30 mouse cellular contexts compared by ENCODE assay signal in the genomic region with DNA sequence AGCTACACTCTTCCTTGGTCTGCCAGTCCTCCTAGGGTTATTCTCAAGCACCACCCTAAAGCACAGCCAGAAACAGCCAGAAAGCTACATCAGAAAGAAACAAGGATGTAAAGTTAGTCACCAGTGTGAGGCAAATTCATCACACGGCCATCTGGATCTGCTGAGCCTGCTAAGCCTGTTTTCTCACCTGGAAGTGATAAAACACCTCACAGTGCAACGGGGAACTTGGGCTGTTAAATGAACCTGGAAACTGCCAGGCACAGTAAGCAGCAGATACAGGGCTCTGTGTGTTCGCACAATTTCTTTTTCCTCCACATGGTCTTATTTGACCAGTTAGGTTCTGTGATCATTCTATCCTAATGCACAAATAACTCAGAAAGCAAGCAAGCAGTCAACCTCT. TPM values are rescaled to one million over a fixed set of nuclear protein-coding genes. Genes with fewer than 3 reads are reported as not detected.
DNase-seq lines count a peak whose midpoint lies in the region; ATAC-seq and TF ChIP-seq lines count a peak whose summit lies in the region.
"Had no signal": no experiment of that assay in that cellular context is flagged by ENCODE, and none has a peak within 500 bp of the region (broad histone marks: within the 10 kb centered on the region; RNA-seq: fewer than 3 reads in every experiment).

No protein-coding gene starts in this region.

- no peak overlapping the region for H3K27ac ChIP-seq in embryonic facial prominence, embryonic 11.5 days (replicated peaks; ENCODE audit: low read depth, low read length)
- no peak overlapping the region for H3K27ac ChIP-seq in embryonic facial prominence, embryonic 10.5 days (replicated peaks)
- peak overlapping the region; percentile 21; the same call in 1 of the 2 replicates for H3K27ac ChIP-seq in ES-Bruce4 (ENCODE audit: insufficient read depth, low read length)
- peak overlapping the region; percentile 69 for H3K27ac ChIP-seq in limb, embryonic 13.5 days
- no peak overlapping the region for H3K27ac ChIP-seq in kidney, adult 2 months (ENCODE audit: insufficient read depth, low read depth, low read length)
- no peak overlapping the region for H3K27ac ChIP-seq in midbrain, embryonic 10.5 days (replicated peaks)
- no peak overlapping the region for H3K27ac ChIP-seq in liver, postnatal 0 days (ENCODE audit: low read depth)
- H3K27ac ChIP-seq: embryonic facial prominence, embryonic 15.5 days; forebrain, embryonic 13.5 days; hindbrain, embryonic 10.5 days; hindbrain, embryonic 15.5 days; intestine, embryonic 15.5 days; liver, embryonic 12.5 days; macrophage; midbrain, embryonic 15.5 days; neural tube, embryonic 15.5 days; stomach, embryonic 15.5 days had no signal

- no peak for TF ChIP-seq POLR2A in ES-Bruce4 (IDR thresholded peaks at IDR 0.05; ENCODE audit: insufficient read depth, low read length)
- TF ChIP-seq POLR2A in kidney, adult 2 months (IDR thresholded peaks at IDR 0.05; ENCODE audit: low read depth, low read length) = no peak

- no peaks in the 10 kb centered on the region for H3K4me1 ChIP-seq in embryonic facial prominence, embryonic 11.5 days (ENCODE audit: control insufficient read depth, insufficient read depth, low read length)
- peaks cover 7% of the 10 kb centered on the region; the same call in 1 of the 2 replicates for H3K4me1 ChIP-seq in embryonic facial prominence, embryonic 10.5 days
- peaks cover 1% of the 10 kb centered on the region for H3K4me1 ChIP-seq in ES-Bruce4 (ENCODE audit: control insufficient read depth, insufficient read depth, low read length)
- H3K4me1 ChIP-seq in limb, embryonic 13.5 days = peaks cover 26% of the 10 kb centered on the region
- H3K4me1 ChIP-seq in kidney, adult 2 months (ENCODE audit: control insufficient read depth, insufficient read depth, low read length) = no peaks in the 10 kb centered on the region
- no peaks in the 10 kb centered on the region for H3K4me1 ChIP-seq in midbrain, embryonic 10.5 days
- 0 out of 2 replicates have a peak, but pooled peaks cover 2% of the 10 kb centered on the region for H3K4me1 ChIP-seq in liver, postnatal 0 days (ENCODE audit: insufficient read depth)
- H3K4me1 ChIP-seq: forebrain, embryonic 13.5 days; hindbrain, embryonic 10.5 days; hindbrain, embryonic 15.5 days; intestine, embryonic 15.5 days; liver, embryonic 12.5 days; midbrain, embryonic 15.5 days; neural tube, embryonic 15.5 days; stomach, embryonic 15.5 days had no signal

- peaks cover 3% of the 10 kb centered on the region for H3K36me3 ChIP-seq in embryonic facial prominence, embryonic 11.5 days (replicated peaks; ENCODE audit: control insufficient read depth, insufficient read depth, low read depth, low read length)
- H3K36me3 ChIP-seq in embryonic facial prominence, embryonic 10.5 days (replicated peaks) = peaks cover 96% of the 10 kb centered on the region
- H3K36me3 ChIP-seq in ES-Bruce4 (ENCODE audit: control insufficient read depth, insufficient read depth, low read length, poor library complexity, severe bottlenecking) = peaks cover 74% of the 10 kb centered on the region
- H3K36me3 ChIP-seq in limb, embryonic 13.5 days = peaks cover 80% of the 10 kb centered on the region
- H3K36me3 ChIP-seq in kidney, adult 2 months (ENCODE audit: control insufficient read depth, insufficient read depth, low read length) = peaks cover 22% of the 10 kb centered on the region
- peaks cover 90% of the 10 kb centered on the region for H3K36me3 ChIP-seq in midbrain, embryonic 10.5 days
- peaks cover 43% of the 10 kb centered on the region for H3K36me3 ChIP-seq in liver, postnatal 0 days (replicated peaks; ENCODE audit: insufficient read depth, low read length)

- no peaks in the 10 kb centered on the region for H3K9me3 ChIP-seq in embryonic facial prominence, embryonic 11.5 days (replicated peaks; ENCODE audit: control insufficient read depth, low read length)
- no peaks in the 10 kb centered on the region for H3K9me3 ChIP-seq in embryonic facial prominence, embryonic 10.5 days
- no peaks in the 10 kb centered on the region for H3K9me3 ChIP-seq in ES-Bruce4 (replicated peaks; ENCODE audit: control insufficient read depth, insufficient read depth, low read length, poor library complexity, severe bottlenecking)
- H3K9me3 ChIP-seq in limb, embryonic 13.5 days = no peaks in the 10 kb centered on the region
- H3K9me3 ChIP-seq in midbrain, embryonic 10.5 days (replicated peaks) = no peaks in the 10 kb centered on the region
- H3K9me3 ChIP-seq in liver, postnatal 0 days (ENCODE audit: low read length) = no peaks in the 10 kb centered on the region
- H3K9me3 ChIP-seq: embryonic facial prominence, embryonic 15.5 days; forebrain, embryonic 13.5 days; hindbrain, embryonic 10.5 days; hindbrain, embryonic 15.5 days; intestine, embryonic 15.5 days; liver, embryonic 12.5 days; midbrain, embryonic 15.5 days; neural tube, embryonic 15.5 days; stomach, embryonic 15.5 days had no signal

- no peak overlapping the region for H3K4me2 ChIP-seq in embryonic facial prominence, embryonic 11.5 days (ENCODE audit: low read depth, low read length)
- H3K4me2 ChIP-seq in limb, embryonic 13.5 days (replicated peaks) = no peak overlapping the region
- H3K4me2 ChIP-seq in liver, postnatal 0 days (ENCODE audit: low read depth, low read length) = no peak overlapping the region
- H3K4me2 ChIP-seq: embryonic facial prominence, embryonic 15.5 days; forebrain, embryonic 13.5 days; hindbrain, embryonic 15.5 days; intestine, embryonic 15.5 days; liver, embryonic 12.5 days; midbrain, embryonic 15.5 days; neural tube, embryonic 15.5 days; stomach, embryonic 15.5 days had no signal

- no peak for TF ChIP-seq EP300 in ES-Bruce4 (IDR thresholded peaks at IDR 0.05; ENCODE audit: insufficient read depth, low read depth, low read length)
- TF ChIP-seq EP300 in liver, postnatal 0 days (IDR thresholded peaks at IDR 0.05; ENCODE audit: low read depth) = no peak

- DNase-seq in embryonic facial prominence, embryonic 11.5 days (ENCODE audit: low spot score) = peak; percentile 10
- DNase-seq in embryonic facial prominence, embryonic 10.5 days (ENCODE audit: low spot score) = no peak
- peak; percentile 75 for DNase-seq in forelimb bud, embryonic 11.5 days (ENCODE audit: low read depth, low spot score)
- no peak for DNase-seq in kidney, adult 2 months
- no peak for DNase-seq in midbrain, embryonic 10.5 days (ENCODE audit: low spot score)
- DNase-seq in liver, postnatal 0 days = no peak
- DNase-seq: adrenal gland, postnatal 25 days; cerebellum, adult 18-20 months; cerebellum, postnatal 10 days; gastrocnemius, postnatal 10 days; heart, postnatal 14 days; kidney, adult 8-10 months; kidney, postnatal 10 days; layer of hippocampus, postnatal 36 days; left cerebral cortex, postnatal 4 days; lung, adult 18-20 months; thymus, postnatal 14 days had no signal

- no peak overlapping the region for H3K9ac ChIP-seq in embryonic facial prominence, embryonic 11.5 days (replicated peaks; ENCODE audit: low read length)
- H3K9ac ChIP-seq in ES-Bruce4 (ENCODE audit: low read depth, poor library complexity, severe bottlenecking) = no peak overlapping the region
- H3K9ac ChIP-seq in limb, embryonic 13.5 days = no peak overlapping the region
- no peak overlapping the region for H3K9ac ChIP-seq in liver, postnatal 0 days (replicated peaks)
- H3K9ac ChIP-seq: embryonic facial prominence, embryonic 15.5 days; forebrain, embryonic 13.5 days; hindbrain, embryonic 15.5 days; intestine, embryonic 15.5 days; liver, embryonic 12.5 days; midbrain, embryonic 15.5 days; neural tube, embryonic 15.5 days; stomach, embryonic 15.5 days had no signal

- no peak overlapping the region for H3K4me3 ChIP-seq in embryonic facial prominence, embryonic 11.5 days (ENCODE audit: low read depth, low read length)
- H3K4me3 ChIP-seq in embryonic facial prominence, embryonic 10.5 days = no peak overlapping the region
- H3K4me3 ChIP-seq in ES-Bruce4 (ENCODE audit: low read depth, low read length) = no peak overlapping the region
- no peak overlapping the region for H3K4me3 ChIP-seq in limb, embryonic 13.5 days
- H3K4me3 ChIP-seq in kidney, adult 2 months (ENCODE audit: insufficient read depth, low read depth, low read length) = no peak overlapping the region
- no peak overlapping the region for H3K4me3 ChIP-seq in midbrain, embryonic 10.5 days
- no peak overlapping the region for H3K4me3 ChIP-seq in liver, postnatal 0 days (ENCODE audit: low read depth, low read length)
- H3K4me3 ChIP-seq: embryonic facial prominence, embryonic 15.5 days; forebrain, embryonic 13.5 days; hindbrain, embryonic 10.5 days; hindbrain, embryonic 15.5 days; intestine, embryonic 15.5 days; liver, embryonic 12.5 days; midbrain, embryonic 15.5 days; neural tube, embryonic 15.5 days; stomach, embryonic 15.5 days had no signal

- H3K27me3 ChIP-seq in embryonic facial prominence, embryonic 11.5 days (ENCODE audit: control insufficient read depth, insufficient read depth, low read length) = no peaks in the 10 kb centered on the region
- no peaks in the 10 kb centered on the region for H3K27me3 ChIP-seq in embryonic facial prominence, embryonic 10.5 days (replicated peaks; ENCODE audit: low read depth, poor library complexity, severe bottlenecking)
- no peaks in the 10 kb centered on the region for H3K27me3 ChIP-seq in ES-Bruce4 (ENCODE audit: control insufficient read depth, insufficient read depth, low read length, poor library complexity, severe bottlenecking)
- H3K27me3 ChIP-seq in limb, embryonic 13.5 days = no peaks in the 10 kb centered on the region
- H3K27me3 ChIP-seq in kidney, adult 2 months (replicated peaks; ENCODE audit: control insufficient read depth, insufficient read depth, low read length) = no peaks in the 10 kb centered on the region
- H3K27me3 ChIP-seq in midbrain, embryonic 10.5 days (ENCODE audit: low read depth, poor library complexity, severe bottlenecking) = no peaks in the 10 kb centered on the region
- no peaks in the 10 kb centered on the region for H3K27me3 ChIP-seq in liver, postnatal 0 days (ENCODE audit: insufficient read depth, low read length)
- H3K27me3 ChIP-seq: embryonic facial prominence, embryonic 15.5 days; forebrain, embryonic 13.5 days; hindbrain, embryonic 15.5 days; intestine, embryonic 15.5 days; liver, embryonic 12.5 days; midbrain, embryonic 15.5 days; neural tube, embryonic 15.5 days; stomach, embryonic 15.5 days had no signal

- no peak for ATAC-seq in embryonic facial prominence, embryonic 11.5 days (replicated peaks; ENCODE audit: insufficient number of reproducible peaks, low FRiP score, low TSS enrichment, low read depth)
- peak; percentile 80; the same call in 1 of the 2 replicates for ATAC-seq in limb, embryonic 13.5 days (ENCODE audit: low FRiP score, low read depth)
- ATAC-seq in liver, postnatal 0 days = no peak
- ATAC-seq: forebrain, embryonic 13.5 days; intestine, embryonic 15.5 days; liver, embryonic 12.5 days; lung, postnatal 0 days; midbrain, embryonic 15.5 days had no signal

- TF ChIP-seq CTCF in ES-Bruce4 (IDR thresholded peaks at IDR 0.05; ENCODE audit: low read depth, low read length) = no peak
- no peak for TF ChIP-seq CTCF in kidney, adult 2 months (conservative IDR thresholded peaks at IDR 0.05; ENCODE audit: insufficient read depth, insufficient read length, low read depth, low read length)
- TF ChIP-seq CTCF in liver, postnatal 0 days (IDR thresholded peaks at IDR 0.05; ENCODE audit: low read depth) = no peak

- 70% methylated on average over 3 of the region's 3 CpGs for WGBS in embryonic facial prominence, embryonic 11.5 days
- WGBS in embryonic facial prominence, embryonic 10.5 days = 68% methylated on average over 3 of the region's 3 CpGs
- 15% methylated on average over 3 of the region's 3 CpGs for WGBS in limb, embryonic 13.5 days
- WGBS in kidney, adult 2 months = 73% methylated on average over 3 of the region's 3 CpGs
- 86% methylated on average over 3 of the region's 3 CpGs for WGBS in midbrain, embryonic 10.5 days
- 84% methylated on average over 3 of the region's 3 CpGs for WGBS in liver, postnatal 0 days (ENCODE audit: insufficient replicate concordance)

RNA-seq across cellular contexts. Expression of a gene that starts 37.7 kb away (rescaled TPM):
- polyA plus RNA-seq in embryonic facial prominence, embryonic 11.5 days (2014; fragmentation: Nextera tagmentation; extraction: Ambion mirVana) = 5.4 and 6.1 TPM in 2 replicates
- polyA plus RNA-seq in embryonic facial prominence, embryonic 10.5 days (2016; fragmentation: Nextera tagmentation; extraction: Ambion mirVana) = 14.2 and 14.9 TPM in 2 replicates
- 60.6 and 61.9 TPM in 2 replicates for polyA plus RNA-seq in ES-Bruce4 (2011; ENCODE audit: insufficient read depth, insufficient read length, low read depth, missing spikeins)
- polyA plus RNA-seq in limb, embryonic 13.5 days (2015; fragmentation: Nextera tagmentation; extraction: Ambion mirVana) = 10.0 and 11.6 TPM in 2 replicates
- 13.8 and 15.2 TPM in 2 replicates for polyA plus RNA-seq in kidney, adult 2 months (2012; rRNA removed)
- polyA plus RNA-seq in midbrain, embryonic 10.5 days (2016; fragmentation: Nextera tagmentation; extraction: Ambion mirVana) = 11.9 and 12.9 TPM in 2 replicates
- polyA plus RNA-seq in liver, postnatal 0 days (2015; fragmentation: Nextera tagmentation; extraction: Ambion mirVana) = 1.3 and 2.0 TPM in 2 replicates

RNA-seq across cellular contexts. Expression of a gene that starts 44.6 kb away (rescaled TPM):
- polyA plus RNA-seq in embryonic facial prominence, embryonic 11.5 days (2014; fragmentation: Nextera tagmentation; extraction: Ambion mirVana) = 34.2 and 36.0 TPM in 2 replicates
- polyA plus RNA-seq in embryonic facial prominence, embryonic 10.5 days (2016; fragmentation: Nextera tagmentation; extraction: Ambion mirVana) = 37.1 and 39.4 TPM in 2 replicates
- 95.7 and 98.7 TPM in 2 replicates for polyA plus RNA-seq in ES-Bruce4 (2011; ENCODE audit: insufficient read depth, insufficient read length, low read depth, missing spikeins)
- polyA plus RNA-seq in limb, embryonic 13.5 days (2015; fragmentation: Nextera tagmentation; extraction: Ambion mirVana) = 31.2 and 31.7 TPM in 2 replicates
- polyA plus RNA-seq in kidney, adult 2 months (2012; rRNA removed) = 14.3 and 14.4 TPM in 2 replicates
- polyA plus RNA-seq in midbrain, embryonic 10.5 days (2016; fragmentation: Nextera tagmentation; extraction: Ambion mirVana) = 28.6 and 29.6 TPM in 2 replicates
- 4.3 and 5.1 TPM in 2 replicates for polyA plus RNA-seq in liver, postnatal 0 days (2015; fragmentation: Nextera tagmentation; extraction: Ambion mirVana)

Comparison
In these comparisons a context has a peak if more than half of its experiments do, and no peak if none do; other contexts are left out.
1. DNase-seq: peak in embryonic facial prominence, embryonic 11.5 days (single experiment) and forelimb bud, embryonic 11.5 days (single experiment); none in embryonic facial prominence, embryonic 10.5 days (single experiment), kidney, adult 2 months (single experiment), midbrain, embryonic 10.5 days (single experiment) and liver, postnatal 0 days (single experiment).
2. H3K27ac ChIP-seq: peak in ES-Bruce4 (single experiment) and limb, embryonic 13.5 days (single experiment); none in embryonic facial prominence, embryonic 11.5 days (single experiment), embryonic facial prominence, embryonic 10.5 days (single experiment), kidney, adult 2 months (single experiment), midbrain, embryonic 10.5 days (single experiment) and liver, postnatal 0 days (single experiment).